Mouse (Mus musculus) liver, postnatal 0 days (tissue): ENCODE data around the gene Trem3.

Experiments used
- CTCF ChIP-seq: sonication (generic); IDR thresholded peaks from 2 replicates; pipeline ENCODE4 v1.5.1; 2016; ENCODE audit warnings: antibody characterized with exemption, low read depth
- EP300 ChIP-seq: IDR thresholded peaks from 2 replicates; pipeline ENCODE4 v1.6.1; 2016; ENCODE audit warnings: antibody characterized with exemption, low read depth, mild to moderate bottlenecking

DNA sequence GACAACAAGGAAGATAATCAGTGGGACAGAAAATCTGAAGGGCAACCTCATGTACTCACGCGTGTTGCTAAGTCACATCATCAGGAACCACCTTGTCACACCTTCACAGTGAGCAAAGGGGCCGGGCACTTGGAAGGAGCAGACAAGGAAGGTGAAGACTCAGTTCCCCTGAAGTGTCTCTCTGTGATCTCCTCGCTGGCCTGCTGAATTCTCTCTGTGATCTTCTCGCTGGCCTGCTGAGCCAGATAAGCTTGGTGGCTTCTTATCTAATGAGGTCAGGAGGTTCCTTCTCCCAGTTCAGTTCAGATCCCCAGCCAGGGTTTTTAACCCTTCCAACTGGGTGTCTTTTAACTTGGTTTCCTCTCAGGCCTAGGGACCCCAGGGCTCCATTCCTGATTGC, 24.6 kb downstream of the Trem3 start:
- TF ChIP-seq CTCF (no peak), EP300 (peak; percentile 99)
